Mouse (Mus musculus): Measurements from ENCODE around the gene Iqcc.

GRCm38 (mm10) chr4:129645204-129645603, 26.3 kb upstream of the Iqcc start:
- TF ChIP-seq EP300 (optimal IDR thresholded peaks at IDR 0.05) (no peak), CTCF (IDR thresholded peaks at IDR 0.05; ENCODE audit: low read depth) (no peak)
